In genomic region chr1:154884275-154885206, GRCm38 (mm10) we compare ENCODE assay signal across 8 mouse cellular contexts. TPM values are rescaled to one million over a fixed set of nuclear protein-coding genes. Genes with fewer than 3 reads are reported as not detected.
DNase-seq lines count a peak whose midpoint lies in the region; ATAC-seq and TF ChIP-seq lines count a peak whose summit lies in the region.

TSS of gene Cacna1e (minus strand) at chr1:154884501.

- peak; percentile 28 for DNase-seq in gastrocnemius, adult 2 months
- DNase-seq in gastrocnemius, postnatal 36 days = no peak
- peak in 1 of 2 experiments; percentile 14 for DNase-seq in spleen, adult 2 months (ENCODE audit: low read depth in 1 of 2, low spot score in 2 of 2)
- no peak for DNase-seq in spleen, postnatal 36 days (ENCODE audit: low spot score in 2 of 2)
- DNase-seq in left cerebral cortex, postnatal 10 days (ENCODE audit: extremely low spot score in 1 of 2, low spot score in 2 of 2) = peak in 1 of 2 experiments; percentile 45
- DNase-seq in midbrain, postnatal 0 days (ENCODE audit: low spot score) = no peak

- H3K9ac ChIP-seq in forebrain, embryonic 16.5 days (replicated peaks; ENCODE audit: low read depth, low read length) = peak within 1 kb of the TSS; percentile 64
- peak within 1 kb of the TSS; percentile 36 for H3K9ac ChIP-seq in midbrain, postnatal 0 days (replicated peaks; ENCODE audit: low read length, poor library complexity, severe bottlenecking)

- H3K27ac ChIP-seq in gastrocnemius, adult 2 months = no peak within 1 kb of the TSS
- H3K27ac ChIP-seq in spleen, adult 2 months (ENCODE audit: insufficient read depth, low read length) = no peak within 1 kb of the TSS
- H3K27ac ChIP-seq in forebrain, embryonic 16.5 days (ENCODE audit: low read length) = no peak within 1 kb of the TSS
- H3K27ac ChIP-seq in midbrain, postnatal 0 days (ENCODE audit: low read depth, low read length) = no peak within 1 kb of the TSS

- peaks cover 2% of the 10 kb centered on the region; the same call in 1 of the 2 replicates for H3K27me3 ChIP-seq in spleen, adult 2 months (ENCODE audit: control insufficient read depth, insufficient read depth, low read length)
- 0 out of 2 replicates have a peak, but pooled peaks cover 3% of the 10 kb centered on the region for H3K27me3 ChIP-seq in forebrain, embryonic 16.5 days (replicated peaks; ENCODE audit: control insufficient read depth, insufficient read depth, low read length)
- peaks cover 4% of the 10 kb centered on the region; the same call in 1 of the 2 replicates for H3K27me3 ChIP-seq in midbrain, postnatal 0 days (ENCODE audit: insufficient read depth, low read length)

- intact Hi-C loops in gastrocnemius, adult 2 months (cut with DNase I) = no loop called here
- intact Hi-C loops in gastrocnemius, postnatal 36 days (cut with DNase I) = loop anchor here (5.0 kb wide), 1 partner anchor 123 kb away; no protein-coding TSS in a partner anchor
- intact Hi-C loops in left cerebral cortex, postnatal 10 days (cut with DNase I) = loop anchor here (5.0 to 10.0 kb wide), 2 partner anchors 82 to 120 kb away; no protein-coding TSS in a partner anchor

- ATAC-seq in forebrain, embryonic 16.5 days = peak; percentile 56; the same call in 1 of the 2 replicates
- ATAC-seq in midbrain, postnatal 0 days (ENCODE audit: low FRiP score) = 0 out of 2 replicates have a peak, but pooled peaks have one; percentile 25
- ATAC-seq in inflammation-experienced regulatory T-cells, adult 6 months = no peak

- H3K4me3 ChIP-seq in gastrocnemius, adult 2 months = peak within 1 kb of the TSS; percentile 66
- peak within 1 kb of the TSS; percentile 59 for H3K4me3 ChIP-seq in spleen, adult 2 months (ENCODE audit: extremely low read depth, insufficient read depth, insufficient read length)
- H3K4me3 ChIP-seq in forebrain, embryonic 16.5 days (replicated peaks; ENCODE audit: low read length) = peak within 1 kb of the TSS; percentile 49
- peak within 1 kb of the TSS; percentile 41 for H3K4me3 ChIP-seq in midbrain, postnatal 0 days (ENCODE audit: low read depth, low read length)

- 12% methylated on average over 31 of the region's 31 CpGs for WGBS in spleen, adult 2 months
- 7% methylated on average over 31 of the region's 31 CpGs for WGBS in forebrain, embryonic 16.5 days
- WGBS in midbrain, postnatal 0 days = 7% methylated on average over 31 of the region's 31 CpGs

- TF ChIP-seq POLR2A in spleen, adult 2 months (IDR thresholded peaks at IDR 0.05; ENCODE audit: low read depth, low read length) = no peak

- peak within 1 kb of the TSS; percentile 89 for H3K4me2 ChIP-seq in forebrain, embryonic 16.5 days (ENCODE audit: low read length)
- H3K4me2 ChIP-seq in midbrain, postnatal 0 days (ENCODE audit: low read depth, low read length, poor library complexity, severe bottlenecking) = peak within 1 kb of the TSS; percentile 77

- no peak for TF ChIP-seq CTCF in gastrocnemius, adult 2 months (IDR thresholded peaks at IDR 0.05)
- TF ChIP-seq CTCF in spleen, adult 2 months (IDR thresholded peaks at IDR 0.05; ENCODE audit: extremely low read depth, insufficient read depth, insufficient read length, insufficient replicate concordance) = no peak
- TF ChIP-seq CTCF in midbrain, postnatal 0 days (IDR thresholded peaks at IDR 0.05) = no peak

- H3K36me3 ChIP-seq in spleen, adult 2 months (ENCODE audit: control insufficient read depth, insufficient read depth, low read length) = no peaks in the 10 kb centered on the region
- H3K36me3 ChIP-seq in forebrain, embryonic 16.5 days (ENCODE audit: control insufficient read depth, insufficient read depth) = no peaks in the 10 kb centered on the region
- no peaks in the 10 kb centered on the region for H3K36me3 ChIP-seq in midbrain, postnatal 0 days (ENCODE audit: insufficient read depth, low read length)

- H3K4me1 ChIP-seq in spleen, adult 2 months (ENCODE audit: control insufficient read depth, insufficient read depth, insufficient read length) = no peaks in the 10 kb centered on the region
- peaks cover 33% of the 10 kb centered on the region for H3K4me1 ChIP-seq in forebrain, embryonic 16.5 days (replicated peaks; ENCODE audit: control insufficient read depth, insufficient read depth, low read length)
- peaks cover 7% of the 10 kb centered on the region; the same call in 1 of the 2 replicates for H3K4me1 ChIP-seq in midbrain, postnatal 0 days (ENCODE audit: insufficient read depth, low read length)

- no peaks in the 10 kb centered on the region for H3K9me3 ChIP-seq in forebrain, embryonic 16.5 days (ENCODE audit: control insufficient read depth, low read length)
- H3K9me3 ChIP-seq in midbrain, postnatal 0 days (ENCODE audit: low read length) = no peaks in the 10 kb centered on the region

RNA-seq across cellular contexts. Expression of gene Cacna1e, which starts in this region (rescaled TPM):
- total RNA-seq in gastrocnemius, adult 2 months (2021) = under 1 TPM; 0.05 to 0.06 TPM
- total RNA-seq in gastrocnemius, postnatal 36 days (2021) = under 1 TPM; 0.02 to 0.28 TPM
- polyA plus RNA-seq in spleen, adult 2 months (2012; rRNA removed) = 4.5 and 7.0 TPM in 2 replicates
- 12.0 and 18.9 TPM in 2 replicates for polyA plus RNA-seq in forebrain, embryonic 16.5 days (2015; fragmentation: Nextera tagmentation; extraction: Ambion mirVana)
- 100 to 1,000 TPM; 141 TPM for total RNA-seq in left cerebral cortex, postnatal 10 days (2021)
- total RNA-seq in midbrain, postnatal 0 days (2014; rRNA removed) = 68.4 and 76.9 TPM in 2 replicates
- 7.6 and 10.3 TPM in 2 replicates for polyA plus RNA-seq in midbrain, postnatal 0 days (2015; fragmentation: Nextera tagmentation; extraction: Ambion mirVana)
- under 1 TPM; 0.09 to 0.18 (median 0.16) TPM for polyA plus RNA-seq in inflammation-experienced regulatory T-cells, adult 6 months (2017; shearing (Covaris generic))

Comparison
In these comparisons a context has a peak if more than half of its experiments do, and no peak if none do; other contexts are left out.
1. RNA of gene Cacna1e (total RNA-seq): 141 TPM in left cerebral cortex, postnatal 10 days and 68.4 to 76.9 TPM in midbrain, postnatal 0 days; 0.02 to 0.28 TPM in gastrocnemius, postnatal 36 days and 0.05 to 0.06 TPM in gastrocnemius, adult 2 months; every median in the first group is over 10 times any median in the second.
2. Peak in DNase-seq and H3K4me3 ChIP-seq in gastrocnemius, adult 2 months; RNA of the gene not detected or under 1 TPM.
3. Peak in every context shown above with its lines, with median percentiles within 50 percentile points of each other: H3K4me3 ChIP-seq.